Mouse (Mus musculus): Measurements from ENCODE around the gene Hoxa3.

- TF ChIP-seq POLR2A (IDR thresholded peaks at IDR 0.05; ENCODE audit: borderline replicate concordance, low read depth, low read length), result no peak
- no peak for TF ChIP-seq CTCF (IDR thresholded peaks at IDR 0.05; ENCODE audit: low read depth, low read length)
Measured at GRCm38 (mm10) chr6:52261751-52262462, 48.8 kb upstream of the Hoxa3 start.
